12 mouse cellular contexts compared by ENCODE assay signal in the genomic region with DNA sequence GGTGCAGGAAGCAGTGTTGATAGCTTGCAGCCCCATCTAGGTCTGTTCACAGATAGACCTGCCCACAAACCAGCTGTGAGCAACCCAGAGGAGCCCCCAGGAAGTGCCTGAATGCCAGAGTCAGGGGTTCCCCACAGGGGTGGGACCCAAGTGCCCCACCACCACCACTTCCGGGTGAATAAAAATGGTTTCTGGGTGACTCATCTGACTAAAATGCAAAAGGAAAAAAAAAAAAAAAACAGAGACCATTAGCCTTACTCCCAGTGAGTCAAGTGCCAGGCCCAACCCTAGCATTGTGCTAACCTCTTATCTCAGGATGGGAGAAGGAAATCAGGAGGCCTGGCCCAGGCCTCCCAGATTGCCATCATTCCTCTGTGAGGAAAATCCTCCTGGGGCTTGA. TPM values are rescaled to one million over a fixed set of nuclear protein-coding genes. Genes with fewer than 3 reads are reported as not detected.
DNase-seq lines count a peak whose midpoint lies in the region; ATAC-seq lines count a peak whose summit lies in the region.
"Had no signal": no experiment of that assay in that cellular context is flagged by ENCODE, and none has a peak within 500 bp of the region (broad histone marks: within the 10 kb centered on the region; RNA-seq: fewer than 3 reads in every experiment).

No protein-coding gene starts in this region.

- H3K27ac ChIP-seq in liver, embryonic 11.5 days (ENCODE audit: low read depth, low read length), result no peak overlapping the region
- no peak overlapping the region for H3K27ac ChIP-seq in liver, embryonic 12.5 days
- peak overlapping the region; percentile 72; the same call in 1 of the 2 replicates for H3K27ac ChIP-seq in heart, embryonic 10.5 days
- H3K27ac ChIP-seq in midbrain, embryonic 15.5 days, result no peak overlapping the region

- no peak overlapping the region for H3K9ac ChIP-seq in liver, embryonic 11.5 days (ENCODE audit: low read depth, low read length)
- no peak overlapping the region for H3K9ac ChIP-seq in liver, embryonic 12.5 days
- no peak overlapping the region for H3K9ac ChIP-seq in midbrain, embryonic 15.5 days

- no peaks in the 10 kb centered on the region for H3K9me3 ChIP-seq in liver, embryonic 11.5 days (ENCODE audit: control insufficient read depth, low read length)
- H3K9me3 ChIP-seq in liver, embryonic 12.5 days (replicated peaks), result no peaks in the 10 kb centered on the region
- H3K9me3 ChIP-seq in heart, embryonic 10.5 days, result no peaks in the 10 kb centered on the region
- H3K9me3 ChIP-seq in midbrain, embryonic 15.5 days, result no peaks in the 10 kb centered on the region

- no peak for DNase-seq in liver, embryonic 11.5 days (ENCODE audit: low spot score)
- no peak for DNase-seq in heart, embryonic 10.5 days (ENCODE audit: low spot score)
- DNase-seq in lung, postnatal 25 days (ENCODE audit: low spot score), result peak; percentile 47
- DNase-seq in thymus, postnatal 14 days, result peak; percentile 86
- no peak for DNase-seq in gastrocnemius, postnatal 36 days
- no peak for DNase-seq in embryo, embryonic 9.5 days (ENCODE audit: extremely low spot score)
- DNase-seq: cerebellum, adult 8-10 months had no signal

- 23% methylated on average over 1 of the region's 1 CpGs for WGBS in liver, embryonic 11.5 days
- 11% methylated on average over 1 of the region's 1 CpGs for WGBS in liver, embryonic 12.5 days (ENCODE audit: insufficient replicate concordance)
- WGBS in heart, embryonic 10.5 days, result 8% methylated on average over 1 of the region's 1 CpGs
- 48% methylated on average over 1 of the region's 1 CpGs for WGBS in midbrain, embryonic 15.5 days

- no peak overlapping the region for H3K4me3 ChIP-seq in liver, embryonic 11.5 days (ENCODE audit: low read depth, low read length)
- H3K4me3 ChIP-seq in liver, embryonic 12.5 days, result no peak overlapping the region
- no peak overlapping the region for H3K4me3 ChIP-seq in heart, embryonic 10.5 days
- no peak overlapping the region for H3K4me3 ChIP-seq in midbrain, embryonic 15.5 days

- intact Hi-C loops in gastrocnemius, postnatal 36 days (cut with DNase I), result no loop called here

- H3K36me3 ChIP-seq in liver, embryonic 11.5 days (ENCODE audit: control insufficient read depth, insufficient read depth, low read length), result peaks cover 3% of the 10 kb centered on the region; the same call in 1 of the 2 replicates
- H3K36me3 ChIP-seq in liver, embryonic 12.5 days, result 0 out of 2 replicates have a peak, but pooled peaks cover 3% of the 10 kb centered on the region
- H3K36me3 ChIP-seq in heart, embryonic 10.5 days, result peaks cover 56% of the 10 kb centered on the region
- H3K36me3 ChIP-seq in midbrain, embryonic 15.5 days (replicated peaks), result 0 out of 2 replicates have a peak, but pooled peaks cover 5% of the 10 kb centered on the region

- no peaks in the 10 kb centered on the region for H3K27me3 ChIP-seq in liver, embryonic 11.5 days (replicated peaks; ENCODE audit: control insufficient read depth, insufficient read depth, low read length)
- H3K27me3 ChIP-seq in liver, embryonic 12.5 days (replicated peaks), result no peaks in the 10 kb centered on the region
- H3K27me3 ChIP-seq in heart, embryonic 10.5 days (ENCODE audit: insufficient read depth, poor library complexity, severe bottlenecking), result no peaks in the 10 kb centered on the region
- H3K27me3 ChIP-seq in midbrain, embryonic 15.5 days (replicated peaks), result no peaks in the 10 kb centered on the region

- H3K4me2 ChIP-seq in liver, embryonic 11.5 days, result no peak overlapping the region
- H3K4me2 ChIP-seq in liver, embryonic 12.5 days, result no peak overlapping the region
- no peak overlapping the region for H3K4me2 ChIP-seq in midbrain, embryonic 15.5 days

- 0 out of 2 replicates have a peak, but pooled peaks cover 6% of the 10 kb centered on the region for H3K4me1 ChIP-seq in liver, embryonic 11.5 days (replicated peaks; ENCODE audit: control insufficient read depth, insufficient read depth, low read length)
- H3K4me1 ChIP-seq in liver, embryonic 12.5 days, result 0 out of 2 replicates have a peak, but pooled peaks cover 8% of the 10 kb centered on the region
- peaks cover 40% of the 10 kb centered on the region for H3K4me1 ChIP-seq in heart, embryonic 10.5 days
- no peaks in the 10 kb centered on the region for H3K4me1 ChIP-seq in midbrain, embryonic 15.5 days

- peak; percentile 26; the same call in 1 of the 2 replicates for ATAC-seq in liver, embryonic 11.5 days (replicated peaks; ENCODE audit: low FRiP score)
- no peak for ATAC-seq in liver, embryonic 12.5 days
- no peak for ATAC-seq in midbrain, embryonic 15.5 days (replicated peaks)

RNA-seq across cellular contexts. Expression of gene Tspan2, which starts 21.5 kb away (rescaled TPM):
- 4.2 and 5.3 TPM in 2 replicates for polyA plus RNA-seq in liver, embryonic 11.5 days (2014; fragmentation: Nextera tagmentation; extraction: Ambion mirVana)
- 2.8 and 3.4 TPM in 2 replicates for polyA plus RNA-seq in liver, embryonic 12.5 days (2016; fragmentation: Nextera tagmentation; extraction: Ambion mirVana)
- 24.6 and 39.1 TPM in 2 replicates for polyA plus RNA-seq in heart, embryonic 10.5 days (2016; fragmentation: Nextera tagmentation; extraction: Ambion mirVana)
- polyA plus RNA-seq in midbrain, embryonic 15.5 days (2015; fragmentation: Nextera tagmentation; extraction: Ambion mirVana), result 8.9 and 9.6 TPM in 2 replicates
- 1 to 10 TPM; 4.4 to 4.9 TPM for total RNA-seq in gastrocnemius, postnatal 36 days (2021)

RNA-seq across cellular contexts. Expression of gene Tshb, which starts 26.7 kb away (rescaled TPM):
- 0.11 TPM in 1 of 2 replicates, not detected in the other for polyA plus RNA-seq in liver, embryonic 11.5 days (2014; fragmentation: Nextera tagmentation; extraction: Ambion mirVana)
- polyA plus RNA-seq in liver, embryonic 12.5 days (2016; fragmentation: Nextera tagmentation; extraction: Ambion mirVana), result not detected in 2 replicates
- polyA plus RNA-seq in heart, embryonic 10.5 days (2016; fragmentation: Nextera tagmentation; extraction: Ambion mirVana), result 0.10 TPM in 2 replicates
- 0.73 and 0.81 TPM in 2 replicates for polyA plus RNA-seq in midbrain, embryonic 15.5 days (2015; fragmentation: Nextera tagmentation; extraction: Ambion mirVana)
- total RNA-seq in gastrocnemius, postnatal 36 days (2021), result not detected
- total RNA-seq: gastrocnemius, adult 18-20 months; left cerebral cortex, adult 18-20 months had no signal
- polyA plus RNA-seq: spleen, adult 2 months had no signal

Comparison
In these comparisons a context has a peak if more than half of its experiments do, and no peak if none do; other contexts are left out.
1. DNase-seq: peak in lung, postnatal 25 days (single experiment) and thymus, postnatal 14 days (single experiment); none in liver, embryonic 11.5 days (single experiment), heart, embryonic 10.5 days (single experiment), gastrocnemius, postnatal 36 days (0 of 2) and embryo, embryonic 9.5 days (single experiment).